14 mouse cellular contexts compared by ENCODE assay signal in the genomic region with DNA sequence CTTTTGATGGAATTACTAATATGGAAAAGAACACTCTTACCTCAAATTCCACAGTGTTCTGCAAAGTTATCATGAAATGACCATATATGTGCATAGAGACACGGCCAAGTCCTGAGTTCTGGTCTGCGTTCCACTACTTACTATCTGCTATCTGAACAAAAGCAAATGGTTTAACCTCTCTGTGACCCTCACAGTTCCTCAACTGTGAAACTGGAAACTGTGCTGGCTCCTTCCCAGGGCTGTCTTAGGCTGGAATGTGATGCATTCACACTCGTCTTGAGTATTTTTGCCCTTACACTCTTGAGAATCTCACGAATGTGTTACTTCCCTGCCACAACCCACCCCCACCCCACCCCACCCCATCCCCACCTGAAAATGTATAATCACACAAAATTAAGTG. TPM values are rescaled to one million over a fixed set of nuclear protein-coding genes. Genes with fewer than 3 reads are reported as not detected.
A peak's percentile ranks its signal among the peaks of the same experiment; 100 is the strongest.
DNase-seq lines count a peak whose midpoint lies in the region; ATAC-seq and TF ChIP-seq lines count a peak whose summit lies in the region.
"Had no signal": no experiment of that assay in that cellular context is flagged by ENCODE, and none has a peak within 500 bp of the region (broad histone marks: within the 10 kb centered on the region; RNA-seq: fewer than 3 reads in every experiment).

No protein-coding gene starts in this region.

- peaks cover 28% of the 10 kb centered on the region for H3K36me3 ChIP-seq in heart, postnatal 0 days (replicated peaks; ENCODE audit: control insufficient read depth, insufficient read depth, low read length)

- CTCF ChIA-PET in Patski (lab: Charles Lee), result interaction anchor here (3.9 kb wide), 1 partner anchor 10 kb away, joined by 22 read pairs; no protein-coding TSS in a partner anchor

- 11% methylated on average over 4 of the region's 4 CpGs for WGBS in heart, postnatal 0 days

- no peak for TF ChIP-seq POLR2A in embryonic fibroblast, embryonic 13.5 days (IDR thresholded peaks at IDR 0.05; ENCODE audit: low read depth, low read length)

- H3K9me3 ChIP-seq in heart, postnatal 0 days (replicated peaks; ENCODE audit: control insufficient read depth, low read length), result no peaks in the 10 kb centered on the region
- H3K9me3 ChIP-seq: neural tube, embryonic 12.5 days had no signal

- H3K27me3 ChIP-seq in heart, postnatal 0 days (ENCODE audit: control insufficient read depth, insufficient read depth, low read length), result no peaks in the 10 kb centered on the region
- H3K27me3 ChIP-seq in Patski, result no peaks in the 10 kb centered on the region
- H3K27me3 ChIP-seq: neural tube, embryonic 12.5 days had no signal

- peak; percentile 26 for DNase-seq in heart, postnatal 0 days (ENCODE audit: low spot score)
- DNase-seq in heart, postnatal 14 days, result no peak
- no peak for DNase-seq in Patski (ENCODE audit: low read depth, low spot score)
- peak; percentile 27 for DNase-seq in lung, postnatal 14 days
- no peak for DNase-seq in embryo, embryonic 10 days (ENCODE audit: low spot score)
- DNase-seq: adrenal gland, adult 2 months; cerebellum, adult 8-10 months had no signal

- no peak for TF ChIP-seq CTCF in heart, postnatal 0 days (IDR thresholded peaks at IDR 0.05; ENCODE audit: low read depth)
- no peak for TF ChIP-seq CTCF in Patski (IDR thresholded peaks at IDR 0.05)
- no peak for TF ChIP-seq CTCF in embryonic fibroblast, embryonic 13.5 days (IDR thresholded peaks at IDR 0.05; ENCODE audit: borderline replicate concordance, insufficient read depth, low read length)

- intact Hi-C loops in heart, postnatal 14 days (cut with DNase I), result no loop called here

- no peak overlapping the region for H3K4me2 ChIP-seq in heart, postnatal 0 days (ENCODE audit: low read depth, low read length)
- H3K4me2 ChIP-seq: neural tube, embryonic 12.5 days had no signal

- H3K4me1 ChIP-seq in heart, postnatal 0 days (ENCODE audit: control insufficient read depth, insufficient read depth), result peaks cover 9% of the 10 kb centered on the region
- peaks cover 16% of the 10 kb centered on the region for H3K4me1 ChIP-seq in embryonic fibroblast, embryonic 13.5 days (ENCODE audit: control insufficient read depth, insufficient read depth, low read length)
- H3K4me1 ChIP-seq: neural tube, embryonic 12.5 days had no signal

- peak; percentile 51 for ATAC-seq in heart, postnatal 0 days (ENCODE audit: insufficient read depth, low read depth)
- ATAC-seq in Patski, result peak; percentile 70
- ATAC-seq in cerebellum, adult (ENCODE audit: insufficient number of reproducible peaks, low FRiP score, low TSS enrichment), result no peak
- ATAC-seq: hindbrain, postnatal 0 days; midbrain, embryonic 16.5 days had no signal

- in situ Hi-C loops in Patski (cut with MboI; ENCODE audit: low pct_unique_long_range_greater_than_20kb), result no loop called here

- no peak overlapping the region for H3K9ac ChIP-seq in heart, postnatal 0 days (replicated peaks; ENCODE audit: low read depth, low read length)
- H3K9ac ChIP-seq: neural tube, embryonic 12.5 days had no signal

- H3K27ac ChIP-seq in heart, postnatal 0 days (ENCODE audit: low read depth), result peak overlapping the region; percentile 15; the same call in 1 of the 2 replicates
- H3K27ac ChIP-seq in embryonic fibroblast, embryonic 13.5 days (ENCODE audit: insufficient read depth, low read length), result peak overlapping the region; percentile 93
- H3K27ac ChIP-seq: hindbrain, postnatal 0 days; neural tube, embryonic 12.5 days had no signal

- POLR2A ChIA-PET in Patski (lab: Charles Lee), result no interaction called here

- no peak for TF ChIP-seq EP300 in heart, postnatal 0 days (IDR thresholded peaks at IDR 0.05; ENCODE audit: low read depth)

- no peak overlapping the region for H3K4me3 ChIP-seq in heart, postnatal 0 days (ENCODE audit: low read depth, low read length)
- no peak overlapping the region for H3K4me3 ChIP-seq in embryonic fibroblast, embryonic 13.5 days (ENCODE audit: insufficient read depth, low read length)
- H3K4me3 ChIP-seq: neural tube, embryonic 12.5 days had no signal

RNA-seq across cellular contexts. Expression of a gene that starts 14.8 kb away (rescaled TPM):
- total RNA-seq in heart, postnatal 0 days (2014; rRNA removed; ENCODE audit: low replicate concordance), result 91.6 and 111 TPM in 2 replicates
- 56.4 and 58.0 TPM in 2 replicates for polyA plus RNA-seq in heart, postnatal 0 days (2015; fragmentation: Nextera tagmentation; extraction: Ambion mirVana)
- 10 to 100 TPM; 88.2 to 90.8 TPM for total RNA-seq in heart, postnatal 14 days (2021)
- polyA plus RNA-seq in Patski (2021), result 304 TPM
- 269 and 273 TPM in 2 replicates for polyA plus RNA-seq in embryonic fibroblast, embryonic 13.5 days (2011; ENCODE audit: insufficient read length, low read depth, missing spikeins)

RNA-seq across cellular contexts. Expression of a gene that starts 42.3 kb away (rescaled TPM):
- total RNA-seq in heart, postnatal 0 days (2014; rRNA removed; ENCODE audit: low replicate concordance), result 0.15 TPM in 1 of 2 replicates, not detected in the other
- 0.07 and 0.15 TPM in 2 replicates for polyA plus RNA-seq in heart, postnatal 0 days (2015; fragmentation: Nextera tagmentation; extraction: Ambion mirVana)
- under 1 TPM; 0.41 to 0.88 TPM for total RNA-seq in heart, postnatal 14 days (2021)
- 0.03 TPM for polyA plus RNA-seq in Patski (2021)
- not detected in 2 replicates for polyA plus RNA-seq in embryonic fibroblast, embryonic 13.5 days (2011; ENCODE audit: insufficient read length, low read depth, missing spikeins)
- total RNA-seq: adrenal gland, adult 2 months; granulocyte monocyte progenitor cell, adult 5-6 weeks; liver, adult 2 months had no signal
- polyA plus RNA-seq: liver, adult 2 months had no signal

Comparison
In these comparisons a context has a peak if more than half of its experiments do, and no peak if none do; other contexts are left out.
1. DNase-seq: peak in heart, postnatal 0 days (single experiment) and lung, postnatal 14 days (single experiment); none in heart, postnatal 14 days (0 of 2), Patski (single experiment) and embryo, embryonic 10 days (single experiment).